Mouse (Mus musculus): ENCODE results near the gene Cd83.

Gene Cd83

DNA sequence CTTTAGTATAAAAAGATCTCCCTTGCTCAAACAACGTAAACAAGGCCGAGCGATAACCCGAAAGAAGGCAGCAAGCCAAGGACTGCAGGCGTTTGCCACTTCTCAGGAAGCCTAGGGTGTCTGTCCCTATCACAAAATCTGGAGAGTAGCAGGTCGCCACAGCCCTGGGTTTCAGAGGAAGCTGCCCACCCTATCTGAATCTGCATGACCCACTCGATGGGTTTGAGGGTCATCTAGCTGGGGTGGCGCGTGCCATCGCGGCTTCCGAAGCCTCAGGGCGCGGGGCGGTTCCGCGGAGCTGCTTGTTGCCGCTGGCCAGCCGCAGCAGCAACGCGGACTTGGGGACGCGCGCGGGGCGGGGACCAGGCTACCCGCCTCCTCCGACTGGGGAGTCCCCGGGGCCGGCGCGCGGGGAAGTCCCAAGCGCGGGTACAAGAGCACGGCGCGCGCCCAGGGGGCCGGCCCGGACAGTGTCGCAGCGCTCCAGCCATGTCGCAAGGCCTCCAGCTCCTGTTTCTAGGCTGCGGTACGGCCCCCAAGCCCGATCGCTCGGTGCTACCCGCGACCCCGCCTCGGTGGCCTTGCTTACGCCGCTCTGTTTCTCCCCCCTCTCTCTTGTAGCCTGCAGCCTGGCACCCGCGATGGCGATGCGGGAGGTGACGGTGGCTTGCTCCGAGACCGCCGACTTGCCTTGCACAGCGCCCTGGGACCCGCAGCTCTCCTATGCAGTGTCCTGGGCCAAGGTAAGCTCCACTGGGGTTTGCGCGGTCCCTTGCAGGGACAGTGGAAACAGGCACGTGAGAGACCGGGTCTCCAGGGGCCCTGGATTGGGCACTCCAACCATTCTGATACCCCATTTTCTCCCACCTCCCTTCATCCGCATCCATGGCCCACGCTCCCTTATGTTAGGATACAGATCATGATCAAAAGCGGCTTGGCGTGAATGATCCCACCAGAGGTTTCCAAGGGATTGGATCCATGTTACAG, at the start of gene Cd83:
Gene Cd83 (plus strand): TSS at position 51 of the 987 bp plus-strand sequence.
- DNase-seq (ENCODE audit: low read depth) = no peak

DNA sequence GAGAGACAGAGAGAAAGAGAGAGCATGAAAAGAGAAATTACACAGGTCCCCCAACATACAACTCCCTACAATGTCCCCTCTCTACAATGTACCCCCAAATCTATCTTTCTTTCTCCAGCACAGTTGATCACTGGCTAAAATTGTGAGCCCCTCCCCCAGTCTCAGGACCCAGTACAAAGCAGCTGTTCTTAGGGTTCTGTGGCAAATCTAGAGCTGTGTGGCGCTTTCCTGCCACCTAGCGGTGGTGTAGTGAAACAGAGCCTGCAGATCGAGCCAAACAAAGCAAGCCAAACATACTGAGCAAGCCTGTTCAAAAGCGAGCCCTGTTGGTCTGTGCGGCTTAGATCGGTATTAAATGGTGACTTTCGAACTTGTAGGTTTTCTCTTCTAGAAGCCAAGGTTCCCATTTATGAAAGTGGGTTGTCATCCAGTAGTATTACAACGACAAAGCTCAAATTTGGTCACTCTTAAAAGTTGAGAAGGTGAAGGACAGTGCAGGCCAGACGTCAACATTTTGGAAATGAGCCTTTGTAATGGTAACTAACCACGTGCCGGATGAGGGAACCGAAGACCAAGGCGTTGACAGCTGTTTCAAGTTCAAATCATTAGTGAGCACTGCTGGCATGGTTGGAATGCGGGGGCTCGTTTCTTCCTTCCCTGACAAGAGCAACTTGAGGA, 44.8 kb upstream of the Cd83 start:
- peak; percentile 79 for DNase-seq (ENCODE audit: low read depth)

DNA sequence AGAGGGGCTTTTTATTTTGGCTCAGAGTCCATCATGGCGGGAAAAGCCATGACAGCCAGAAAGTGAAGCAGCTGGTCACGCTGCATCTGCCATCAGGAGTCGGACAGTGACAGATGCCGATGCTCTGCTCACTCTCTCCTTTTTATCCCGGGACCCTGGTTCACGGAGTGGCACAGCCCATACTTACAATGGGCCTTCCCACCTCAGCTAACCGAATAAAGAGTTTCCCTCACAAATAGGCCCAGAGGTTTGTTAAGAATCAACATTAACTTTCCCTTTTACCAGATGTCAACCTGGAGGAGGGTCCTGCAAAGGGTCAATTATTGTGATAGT, 44.3 kb upstream of the Cd83 start:
- no peak for DNase-seq (ENCODE audit: low read depth)

GRCm38 (mm10) chr13:43742677-43743076, 41.9 kb upstream of the Cd83 start:
- DNase-seq (ENCODE audit: low read depth) = no peak

DNA sequence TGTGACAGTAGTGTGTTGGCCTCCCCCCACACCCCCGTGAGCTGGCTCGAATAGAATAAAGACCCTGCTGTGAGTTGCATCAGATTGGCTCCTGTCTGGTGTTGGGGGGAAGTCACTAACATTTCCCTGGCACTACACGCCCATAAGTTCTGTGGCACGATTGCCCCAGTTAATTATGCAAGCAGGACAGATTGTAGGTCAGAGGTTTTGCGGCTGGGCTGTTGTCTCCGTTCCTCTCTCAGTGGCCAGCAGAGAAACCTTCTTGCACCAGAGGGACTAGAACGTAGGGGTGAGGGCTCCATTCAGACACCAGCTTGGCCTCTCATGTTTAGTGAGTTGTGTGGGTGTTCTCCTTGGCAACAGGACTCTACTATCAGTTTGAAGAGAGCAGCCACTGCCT, 40.3 kb upstream of the Cd83 start:
- DNase-seq (ENCODE audit: low read depth) = no peak

DNA sequence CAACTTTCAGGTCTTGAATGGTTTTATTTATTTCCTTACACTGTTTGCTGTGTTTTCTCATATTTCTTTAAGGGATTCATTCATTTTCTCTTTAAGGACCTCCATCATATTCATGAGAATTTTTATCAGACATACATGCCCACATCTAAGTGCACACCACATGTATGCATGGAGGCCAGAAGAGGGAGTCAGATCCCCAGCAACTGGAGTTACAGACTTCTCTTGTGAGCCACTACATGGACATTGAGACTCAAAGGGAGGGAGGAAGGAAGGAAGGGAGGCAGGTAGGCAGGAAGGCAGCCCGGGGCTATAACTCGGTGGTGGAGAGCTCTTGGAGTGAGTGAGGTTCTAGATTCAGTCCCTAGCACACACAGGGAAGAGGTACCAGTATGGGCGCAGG, 34.3 kb upstream of the Cd83 start:
- DNase-seq (ENCODE audit: low read depth) = peak; percentile 26

DNA sequence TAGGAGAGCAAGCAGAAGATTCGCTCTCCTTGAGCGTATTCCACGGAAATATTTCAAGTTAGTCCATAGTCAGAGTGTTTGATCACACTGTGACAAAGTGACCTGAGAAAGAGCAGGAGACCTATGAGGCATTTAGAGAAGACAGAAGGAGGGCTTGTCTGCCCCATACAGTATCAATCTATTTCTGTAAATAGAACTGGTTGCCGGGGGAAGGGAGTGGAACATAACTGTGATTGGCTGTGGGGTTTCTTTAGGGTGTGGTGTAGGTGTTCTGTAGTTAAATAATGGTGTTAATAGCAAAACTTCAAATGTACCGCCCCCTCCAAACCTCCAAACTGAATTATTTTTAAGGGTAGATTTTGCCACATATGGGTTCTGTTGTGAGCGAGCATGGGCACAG, 33.6 kb upstream of the Cd83 start:
- DNase-seq (ENCODE audit: low read depth) = no peak

GRCm38 (mm10) chr13:43752407-43752806, 32.2 kb upstream of the Cd83 start:
- no peak for DNase-seq (ENCODE audit: low read depth)

- DNase-seq (ENCODE audit: low read depth) = no peak
These were observed 30.9 kb upstream of the Cd83 start for GRCm38 (mm10) chr13:43753652-43754051.

- DNase-seq (ENCODE audit: low read depth) = no peak
These were observed 30.0 kb upstream of the Cd83 start for GRCm38 (mm10) chr13:43754455-43755128.

- no peak for DNase-seq (ENCODE audit: low read depth)
These were observed 29.0 kb upstream of the Cd83 start for GRCm38 (mm10) chr13:43755573-43755972.

- DNase-seq (ENCODE audit: low read depth) = no peak
These were observed 23.3 kb upstream of the Cd83 start for GRCm38 (mm10) chr13:43761156-43761855.

GRCm38 (mm10) chr13:43762901-43763300, 21.7 kb upstream of the Cd83 start:
- DNase-seq (ENCODE audit: low read depth) = no peak

- no peak for DNase-seq (ENCODE audit: low read depth)
These were observed 21.1 kb upstream of the Cd83 start for GRCm38 (mm10) chr13:43763301-43763994.

DNA sequence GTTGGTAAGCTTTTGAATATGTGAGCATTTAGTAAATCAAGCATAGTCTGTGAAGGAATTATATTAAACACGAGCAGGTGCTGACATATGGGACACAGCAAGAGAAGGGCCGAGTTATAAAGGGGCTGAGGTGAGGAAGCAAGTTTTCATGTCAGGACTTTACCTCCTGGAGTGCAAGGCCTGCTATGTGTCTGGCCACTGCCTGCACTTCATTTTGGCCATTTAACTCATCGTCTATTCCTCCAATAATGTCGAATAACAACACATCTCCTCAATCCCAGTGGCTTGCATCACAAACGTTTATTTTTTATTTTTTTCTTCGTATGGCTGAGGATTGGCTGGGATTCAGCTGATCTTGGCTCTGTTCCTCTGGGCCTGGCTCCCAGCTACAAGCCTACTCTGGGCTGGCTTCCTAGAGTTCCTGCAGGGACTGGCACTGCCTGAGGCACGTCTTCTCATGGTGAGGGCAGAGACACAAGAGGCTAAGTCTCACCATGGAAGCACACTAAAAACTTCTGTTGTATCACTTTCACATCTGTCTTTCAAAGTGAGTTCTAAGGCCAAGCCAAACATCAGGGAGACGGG, 20.5 kb upstream of the Cd83 start:
- no peak for DNase-seq (ENCODE audit: low read depth)

- no peak for DNase-seq (ENCODE audit: low read depth)
These were observed 19.2 kb upstream of the Cd83 start for GRCm38 (mm10) chr13:43765293-43765814.

GRCm38 (mm10) chr13:43766786-43767680, 17.5 kb upstream of the Cd83 start:
- no peak for DNase-seq (ENCODE audit: low read depth)

- no peak for DNase-seq (ENCODE audit: low read depth)
These were observed 11.6 kb upstream of the Cd83 start for GRCm38 (mm10) chr13:43773020-43773419.

GRCm38 (mm10) chr13:43773965-43774566, 10.5 kb upstream of the Cd83 start:
- peak; percentile 76 for DNase-seq (ENCODE audit: low read depth)
